Mouse (Mus musculus) liver, embryonic 14.5 days (tissue): ENCODE measurements around the gene Rbm47.

Experiments used
- CTCF ChIP-seq: IDR thresholded peaks from 2 replicates; pipeline ENCODE4 v1.5.1; 2016; ENCODE audit warnings: antibody characterized with exemption, low read depth, control low read depth
- EP300 ChIP-seq: IDR thresholded peaks from 2 replicates; pipeline ENCODE4 v1.6.1; 2016; ENCODE audit warnings: antibody characterized with exemption, low read depth

DNA sequence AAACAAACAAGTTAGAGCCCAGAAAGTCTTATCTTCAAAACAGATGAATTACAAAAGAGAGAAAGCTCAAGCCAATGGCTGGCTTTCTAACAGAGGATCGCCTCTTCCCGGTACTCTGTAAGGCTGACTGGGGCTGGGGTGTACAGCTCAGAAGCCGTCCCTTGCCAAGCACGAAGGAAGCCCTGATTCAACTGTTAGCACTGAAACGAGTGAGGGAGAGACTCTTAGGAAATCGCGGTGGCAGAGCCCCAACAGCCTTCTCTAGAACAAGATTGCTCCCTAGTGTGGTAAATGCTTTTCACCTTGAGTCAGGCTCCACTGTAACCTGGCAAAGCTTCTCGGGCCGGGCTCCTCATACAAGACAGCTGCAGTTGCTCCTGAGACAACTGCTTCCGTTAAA lies 95.5 kb downstream of the Rbm47 start:
- no peak for TF ChIP-seq CTCF
- no peak for TF ChIP-seq EP300
